Mouse (Mus musculus) layer of hippocampus, adult 2 months (tissue): ENCODE measurements around the gene Anxa3. TPM values are rescaled to one million over a fixed set of nuclear protein-coding genes. Genes with fewer than 3 reads are reported as not detected.

Experiments
- DNase-seq, 2 experiments: peaks; one replicate each; pipeline ENCODE4 v3.0.0; 2022; ENCODE audit warnings: low spot score in 2 of 2
- H3K27ac ChIP-seq: fragments of 200-600 bp; 2 replicates; pipeline ENCODE4 v1.8.1; 2022
- H3K4me3 ChIP-seq: fragments of 200-600 bp; 2 replicates; pipeline ENCODE4 v1.8.1; 2022; ENCODE audit warnings: mild to moderate bottlenecking
- CTCF ChIP-seq: fragments of 200-600 bp; conservative IDR thresholded peaks from 2 replicates; pipeline ENCODE4 v1.8.1; 2022; ENCODE audit warnings: antibody characterized with exemption, mild to moderate bottlenecking, moderate library complexity
- total RNA-seq, 2 experiments: library from RNA; stranded (reverse); gene quantifications; 2 replicates each; pipeline ENCODE4 v1.2.3; 2021

Anxa3 gene
- total RNA-seq, 2 experiments from 2014 or later, result 12.3 to 14.2 TPM

GRCm38 (mm10) chr5:96859938-96860337, 66.8 kb downstream of the Anxa3 start:
- no peak for TF ChIP-seq CTCF
- no peak overlapping the region for H3K4me3 ChIP-seq
- H3K27ac ChIP-seq, result no peak overlapping the region
- no peak for DNase-seq

GRCm38 (mm10) chr5:96867171-96867570, 74.0 kb downstream of the Anxa3 start:
- TF ChIP-seq CTCF, result peak; percentile 23
- no peak overlapping the region for H3K27ac ChIP-seq
- H3K4me3 ChIP-seq, result no peak overlapping the region
- DNase-seq, result no peak

- Histone ChIP-seq H3K27ac (no peak overlapping the region), H3K4me3 (no peak overlapping the region)
- no peak for DNase-seq
- TF ChIP-seq CTCF, result no peak
Observed at GRCm38 (mm10) chr5:96868893-96869292, 75.8 kb downstream of the Anxa3 start.

GRCm38 (mm10) chr5:96870996-96871395, 77.9 kb downstream of the Anxa3 start:
- no peak for TF ChIP-seq CTCF
- Histone ChIP-seq H3K4me3 (no peak overlapping the region), H3K27ac (no peak overlapping the region)
- no peak for DNase-seq

- Histone ChIP-seq H3K4me3 (no peak overlapping the region), H3K27ac (no peak overlapping the region)
- no peak for DNase-seq
- peak; percentile 67 for TF ChIP-seq CTCF
Observed at GRCm38 (mm10) chr5:96878178-96878577, 85.0 kb downstream of the Anxa3 start.

GRCm38 (mm10) chr5:96878851-96879540, 85.9 kb downstream of the Anxa3 start:
- DNase-seq, result no peak
- TF ChIP-seq CTCF, result no peak
- H3K27ac ChIP-seq, result no peak overlapping the region
- no peak overlapping the region for H3K4me3 ChIP-seq

- DNase-seq, result peak in 1 of 2 experiments; percentile 4
- TF ChIP-seq CTCF, result no peak
- H3K27ac ChIP-seq, result peak overlapping the region; percentile 70
- no peak overlapping the region for H3K4me3 ChIP-seq
Observed at GRCm38 (mm10) chr5:96880231-96880630, 87.1 kb downstream of the Anxa3 start.

- no peak for TF ChIP-seq CTCF
- Histone ChIP-seq H3K27ac (peak overlapping the region; percentile 25; the same call in 1 of the 2 replicates), H3K4me3 (no peak overlapping the region)
- no peak for DNase-seq
Observed at GRCm38 (mm10) chr5:96881118-96881517, 88.0 kb downstream of the Anxa3 start.

- DNase-seq, result no peak
- H3K4me3 ChIP-seq, result no peak overlapping the region
- peak overlapping the region; percentile 25; the same call in 1 of the 2 replicates for H3K27ac ChIP-seq
- TF ChIP-seq CTCF, result no peak
Observed at GRCm38 (mm10) chr5:96881613-96882012, 88.5 kb downstream of the Anxa3 start.

- Histone ChIP-seq H3K4me3 (no peak overlapping the region), H3K27ac (no peak overlapping the region)
- no peak for TF ChIP-seq CTCF
- no peak for DNase-seq
Observed at GRCm38 (mm10) chr5:96885202-96885601, 92.1 kb downstream of the Anxa3 start.

GRCm38 (mm10) chr5:96888396-96888795, 95.3 kb downstream of the Anxa3 start:
- Histone ChIP-seq H3K27ac (peak overlapping the region; percentile 79), H3K4me3 (no peak overlapping the region)
- TF ChIP-seq CTCF, result no peak
- no peak for DNase-seq

- peak; percentile 28 to 59 for DNase-seq
- Histone ChIP-seq H3K27ac (peak overlapping the region; percentile 84), H3K4me3 (no peak overlapping the region)
- no peak for TF ChIP-seq CTCF
Observed at GRCm38 (mm10) chr5:96890367-96890766, 97.2 kb downstream of the Anxa3 start.

Other genes with a start within 250 kb of the Anxa3 start
- gene Bmp2k, start 204.3 kb downstream of the Anxa3 start, total RNA-seq, result 10 to 100 TPM; 12.3 to 13.2 TPM